Mouse (Mus musculus): ENCODE measurements at regions not wholly inside any gene's neighbourhood (a gene's known extent, or its start where the extent isn't known, plus 50 kb on each side); places are given as distances from the start of the nearest gene placed in this dataset.

DNA sequence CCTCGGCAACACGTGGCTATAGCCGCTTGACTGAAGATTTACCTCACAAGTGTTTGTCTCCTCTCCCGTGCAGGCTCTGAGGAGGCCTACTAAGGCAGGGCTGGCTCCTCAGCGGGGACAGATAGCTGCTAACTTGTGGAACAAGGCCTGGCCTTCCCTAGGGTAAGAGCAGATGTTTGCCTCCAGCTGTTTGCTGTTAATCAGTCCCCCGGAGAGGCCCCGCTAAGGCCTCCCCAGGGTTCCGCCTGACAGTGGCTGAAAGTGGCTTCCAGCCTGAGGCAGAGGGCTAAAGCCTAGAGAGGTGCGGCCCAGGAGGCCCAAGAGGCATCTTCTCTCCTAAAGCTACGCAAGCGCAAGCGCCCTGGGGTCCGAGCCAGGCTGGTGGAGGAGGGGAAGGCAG, 52.1 kb upstream of the Dlx4 start:
- DNase-seq (ENCODE audit: low spot score), result no peak

DNA sequence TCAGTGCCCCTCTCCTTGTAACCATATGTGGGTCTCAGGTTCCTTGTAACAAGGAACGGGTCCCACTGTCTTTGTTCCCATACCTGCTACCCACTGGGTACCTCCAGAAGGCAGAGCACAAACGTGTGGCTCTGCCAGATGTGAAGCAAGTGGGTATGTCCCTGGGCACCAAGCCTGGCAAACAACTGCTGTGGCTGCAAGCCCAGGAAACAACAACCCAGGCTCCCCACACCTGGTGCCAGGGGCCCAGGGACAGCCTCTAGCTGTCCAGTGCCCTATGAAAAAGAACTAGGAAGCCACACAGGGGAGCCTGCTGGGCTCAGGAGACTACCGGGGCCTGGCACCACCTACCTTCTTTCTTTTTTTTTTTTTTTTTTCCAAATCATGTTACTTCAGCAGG, 54.9 kb upstream of the Dlx4 start:
- no peak for DNase-seq (ENCODE audit: low spot score)

DNA sequence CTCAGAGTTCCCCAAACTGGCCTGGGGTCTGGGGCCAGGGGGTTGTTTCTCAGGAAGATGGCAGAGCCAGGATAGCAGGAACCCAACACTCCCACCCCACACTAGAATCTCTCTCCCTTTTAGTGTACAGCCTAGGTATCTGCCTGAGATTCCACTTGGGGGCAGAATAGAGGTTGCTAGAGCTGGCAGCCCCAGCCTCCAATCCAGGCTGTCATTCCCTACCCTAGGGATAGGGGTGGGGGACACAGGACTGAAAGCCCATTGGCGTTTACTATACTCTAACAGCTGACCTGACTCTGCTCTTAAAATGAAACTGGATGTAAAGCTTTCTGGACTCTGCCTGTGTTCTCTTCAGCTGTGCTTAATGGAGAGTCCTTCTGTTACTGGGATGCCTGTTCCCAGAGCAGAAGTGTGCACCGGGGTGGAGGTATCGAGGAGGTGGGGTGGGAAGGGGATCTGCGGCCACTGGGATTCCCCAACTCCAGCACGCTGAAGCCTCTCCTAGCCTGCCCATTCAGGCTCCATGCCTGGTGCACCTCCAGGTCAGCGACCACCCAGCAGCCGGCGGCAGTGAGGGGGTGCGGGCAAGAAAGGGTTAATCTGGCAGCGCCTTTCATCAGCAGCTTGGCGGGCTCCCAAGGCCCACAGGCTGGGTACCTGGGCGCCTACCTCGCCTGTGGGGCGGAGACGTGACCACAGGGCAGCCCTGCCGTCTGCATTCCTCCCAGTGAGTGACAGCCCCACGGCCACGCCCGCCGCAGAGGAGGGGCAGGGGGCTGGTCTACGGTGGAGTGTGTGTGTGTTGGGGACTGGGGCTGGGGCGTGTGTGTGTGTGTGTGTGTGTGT, 50.9 kb upstream of the Tac4 start:
- DNase-seq (ENCODE audit: low spot score), result peak; percentile 63

DNA sequence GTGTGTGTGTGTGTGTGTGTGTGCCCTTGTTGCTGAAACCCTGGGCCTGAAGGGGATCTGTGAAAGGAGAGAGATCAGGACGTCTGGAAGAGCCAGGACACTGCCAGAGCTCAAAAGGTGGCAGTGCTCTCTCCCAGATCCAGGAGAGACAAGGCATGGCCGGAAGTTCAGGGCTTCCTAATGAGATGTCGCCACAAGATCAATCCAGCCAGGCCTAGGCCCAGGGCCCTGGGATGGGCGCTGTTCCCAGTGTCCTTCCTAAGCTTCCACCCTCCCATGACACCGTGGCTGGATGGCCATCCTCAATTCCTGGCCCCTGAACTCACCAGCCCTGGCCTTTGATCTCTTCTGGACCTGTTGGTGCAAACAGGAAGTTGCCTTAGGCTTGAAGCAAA, 50.3 kb upstream of the Tac4 start:
- DNase-seq (ENCODE audit: low spot score), result no peak

Measured in yolk sac, embryonic 10.5 days (tissue).